Mouse (Mus musculus) lung, embryonic 14.5 days (tissue): Measurements from ENCODE around the gene Tbc1d5. TPM values are rescaled to one million over a fixed set of nuclear protein-coding genes. Genes with fewer than 3 reads are reported as not detected.

Experiments
- ATAC-seq: fragments of 200-750 bp; cut with Nextera tagmentation; 2 replicates; pipeline ENCODE4 v1.8.0; 2017; ENCODE audit warnings: mild to moderate bottlenecking, moderate TSS enrichment, moderate library complexity; ENCODE audit not compliant: insufficient read depth
- DNase-seq: peaks from one replicate; pipeline ENCODE4 v3.0.0-alpha.2; 2015
- H3K27ac ChIP-seq: fragments of 300-500 bp; sonication (generic); 2 replicates; pipeline ENCODE4 v1.5.1; 2014; ENCODE audit warnings: low read depth, mild to moderate bottlenecking, moderate library complexity
- H3K27me3 ChIP-seq: fragments of 300-500 bp; sonication (generic); 2 replicates; pipeline ENCODE4 v1.6.1; 2014; ENCODE audit warnings: low read length, control low read depth; ENCODE audit not compliant: insufficient read depth
- H3K36me3 ChIP-seq: fragments of 300-500 bp; sonication (generic); 2 replicates; pipeline ENCODE4 v1.6.1; 2014; ENCODE audit warnings: control low read depth; ENCODE audit not compliant: insufficient read depth
- H3K4me1 ChIP-seq: fragments of 300-500 bp; sonication (generic); 2 replicates; pipeline ENCODE4 v1.6.1; 2014; ENCODE audit warnings: antibody characterized with exemption, control low read depth; ENCODE audit not compliant: insufficient read depth
- H3K4me2 ChIP-seq: fragments of 300-500 bp; sonication (generic); 2 replicates; pipeline ENCODE4 v1.6.1; 2014; ENCODE audit warnings: mild to moderate bottlenecking
- H3K4me3 ChIP-seq: fragments of 300-500 bp; sonication (generic); 2 replicates; pipeline ENCODE4 v1.5.1; 2014; ENCODE audit warnings: low read depth, low read length
- H3K9ac ChIP-seq: fragments of 300-500 bp; sonication (generic); 2 replicates; pipeline ENCODE4 v1.6.1; 2014
- H3K9me3 ChIP-seq: fragments of 300-500 bp; sonication (generic); 2 replicates; pipeline ENCODE4 v1.6.1; 2016; ENCODE audit warnings: low read depth, low read length, control low read depth
- CTCF ChIP-seq: IDR thresholded peaks from 2 replicates; pipeline ENCODE4 v1.5.1; 2016; ENCODE audit warnings: antibody characterized with exemption, low read depth
- WGBS: fragments of 180-500 bp; shearing (Covaris S2); extraction: QIAGEN DNeasy Blood & Tissue Kit; methylation state at CpG from one replicate; pipeline ENCODE4 v1.1.7; 2014; 5-methylcytosine and 5-hydroxymethylcytosine counted together
- polyA plus RNA-seq: library from polyadenylated mRNA; unstranded; fragments of >200 nt; fragmentation: Nextera tagmentation; extraction: Ambion mirVana; gene quantifications from 2 replicates; pipeline ENCODE4 v1.2.1, GENCODE M21; 2014

Tbc1d5 gene
- polyA plus RNA-seq, 1 experiment from 2014 or later: 13.4 TPM

GRCm38 (mm10) chr17:50954313-50954712 lies 224.8 kb downstream of the Tbc1d5 start:
- Histone ChIP-seq H3K27me3 (no peaks in the 10 kb centered on the region), H3K9ac (no peak overlapping the region), H3K4me1 (no peaks in the 10 kb centered on the region), H3K4me3 (no peak overlapping the region), H3K36me3 (no peaks in the 10 kb centered on the region; the same call in 1 of the 2 replicates), H3K4me2 (no peak overlapping the region), H3K9me3 (no peaks in the 10 kb centered on the region), H3K27ac (no peak overlapping the region)
- TF ChIP-seq CTCF: no peak
- WGBS: 82% methylated on average over 9 of the region's 9 CpGs
- no peak for ATAC-seq
- no peak for DNase-seq

DNA sequence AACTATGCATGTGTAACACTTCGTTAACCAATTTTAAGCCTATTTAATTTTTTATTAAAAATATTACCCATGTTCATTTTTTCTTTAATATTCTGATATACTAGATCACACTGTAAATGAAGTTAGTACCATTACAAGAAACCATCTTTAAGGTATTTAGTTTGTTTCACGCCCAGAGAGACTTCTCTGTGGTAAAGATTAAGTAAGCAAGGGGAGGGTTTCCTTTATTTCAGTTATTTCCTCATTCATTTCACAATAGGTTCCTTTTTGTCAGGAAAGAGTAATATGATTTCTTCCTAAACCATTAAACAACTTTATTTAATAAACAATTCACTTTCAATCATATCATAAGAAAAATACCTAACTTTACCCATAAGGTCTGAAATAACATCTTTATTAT lies 256.8 kb downstream of the Tbc1d5 start:
- WGBS: 89% methylated on average over 2 of the region's 2 CpGs
- no peak overlapping the region for H3K4me3 ChIP-seq
- no peak overlapping the region for H3K9ac ChIP-seq
- no peaks in the 10 kb centered on the region for H3K27me3 ChIP-seq
- no peaks in the 10 kb centered on the region for H3K9me3 ChIP-seq
- H3K4me2 ChIP-seq: no peak overlapping the region
- TF ChIP-seq CTCF: no peak
- H3K4me1 ChIP-seq: no peaks in the 10 kb centered on the region
- DNase-seq (no peak), ATAC-seq (no peak)
- no peak overlapping the region for H3K27ac ChIP-seq
- no peaks in the 10 kb centered on the region for H3K36me3 ChIP-seq

DNA sequence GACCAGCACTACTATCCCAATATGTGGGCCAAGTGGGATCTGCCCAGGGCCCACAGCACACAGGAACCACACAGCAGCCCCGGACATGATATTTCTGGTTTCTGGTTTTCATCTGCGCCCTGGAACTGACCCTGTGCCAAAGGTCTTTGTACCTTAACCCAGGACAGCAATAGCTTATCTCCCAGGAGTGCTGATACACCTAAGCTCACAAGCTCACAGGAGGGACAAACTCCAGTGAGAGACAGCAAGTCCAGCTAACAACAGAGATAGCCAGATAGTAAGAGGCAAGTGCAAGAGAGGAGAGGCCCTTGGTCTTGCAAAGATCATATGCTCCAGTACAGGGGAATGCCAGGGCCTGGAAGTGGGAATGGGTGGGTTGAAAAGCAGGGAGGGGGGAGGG lies 263.9 kb downstream of the Tbc1d5 start:
- no peak for ATAC-seq
- Histone ChIP-seq H3K4me3 (no peak overlapping the region), H3K9ac (no peak overlapping the region), H3K27me3 (no peaks in the 10 kb centered on the region), H3K9me3 (no peaks in the 10 kb centered on the region), H3K27ac (no peak overlapping the region), H3K36me3 (no peaks in the 10 kb centered on the region), H3K4me2 (no peak overlapping the region), H3K4me1 (no peaks in the 10 kb centered on the region)
- no peak for DNase-seq
- TF ChIP-seq CTCF: no peak
- WGBS: 93% methylated on average over 2 of the region's 2 CpGs

GRCm38 (mm10) chr17:50908568-50909335 lies 270.4 kb downstream of the Tbc1d5 start:
- DNase-seq: no peak

GRCm38 (mm10) chr17:50908160-50908559 lies 271.0 kb downstream of the Tbc1d5 start:
- H3K4me2 ChIP-seq: no peak overlapping the region
- H3K4me1 ChIP-seq: no peaks in the 10 kb centered on the region
- no peak overlapping the region for H3K9ac ChIP-seq
- no peaks in the 10 kb centered on the region for H3K27me3 ChIP-seq
- DNase-seq: no peak
- no peaks in the 10 kb centered on the region for H3K36me3 ChIP-seq
- no peak overlapping the region for H3K27ac ChIP-seq
- no peak overlapping the region for H3K4me3 ChIP-seq
- 81% methylated on average over 4 of the region's 4 CpGs for WGBS
- no peaks in the 10 kb centered on the region for H3K9me3 ChIP-seq
- no peak for TF ChIP-seq CTCF
- ATAC-seq: no peak

More at GRCm38 (mm10) chr17:50908568-50909335, 270.4 kb downstream of the Tbc1d5 start:
- Histone ChIP-seq H3K27ac (no peak overlapping the region), H3K4me3 (no peak overlapping the region), H3K4me1 (no peaks in the 10 kb centered on the region), H3K9ac (no peak overlapping the region), H3K27me3 (no peaks in the 10 kb centered on the region), H3K4me2 (no peak overlapping the region), H3K9me3 (no peaks in the 10 kb centered on the region), H3K36me3 (no peaks in the 10 kb centered on the region)
- TF ChIP-seq CTCF: no peak
- WGBS: 62% methylated on average over 6 of the region's 6 CpGs
- ATAC-seq: no peak

- Histone ChIP-seq H3K4me3 (no peak overlapping the region), H3K36me3 (no peaks in the 10 kb centered on the region), H3K9ac (no peak overlapping the region), H3K27ac (no peak overlapping the region), H3K9me3 (no peaks in the 10 kb centered on the region), H3K4me2 (no peak overlapping the region), H3K4me1 (no peaks in the 10 kb centered on the region), H3K27me3 (no peaks in the 10 kb centered on the region)
- ATAC-seq: no peak
- no peak for TF ChIP-seq CTCF
- 46% methylated on average over 1 of the region's 1 CpGs for WGBS
- no peak for DNase-seq
These were observed 272.5 kb downstream of the Tbc1d5 start for GRCm38 (mm10) chr17:50906630-50907029.

GRCm38 (mm10) chr17:50904463-50904862 lies 274.7 kb downstream of the Tbc1d5 start:
- DNase-seq (no peak), ATAC-seq (no peak)
- H3K4me2 ChIP-seq: no peak overlapping the region
- WGBS: 79% methylated on average over 3 of the region's 3 CpGs
- no peak overlapping the region for H3K9ac ChIP-seq
- no peak for TF ChIP-seq CTCF
- no peaks in the 10 kb centered on the region for H3K36me3 ChIP-seq
- no peaks in the 10 kb centered on the region for H3K9me3 ChIP-seq
- H3K27ac ChIP-seq: no peak overlapping the region
- H3K27me3 ChIP-seq: no peaks in the 10 kb centered on the region
- no peak overlapping the region for H3K4me3 ChIP-seq
- no peaks in the 10 kb centered on the region for H3K4me1 ChIP-seq
